Mouse (Mus musculus) lung, adult 2 months (tissue): ENCODE measurements around the gene Afap1l2.

ENCODE experiments used
- CTCF ChIP-seq: fragments of 200-500 bp; IDR thresholded peaks from 2 replicates; pipeline ENCODE4 v1.5.1; 2011; ENCODE audit warnings: mild to moderate bottlenecking, low read length, control low read depth; ENCODE audit not compliant: insufficient read depth
- POLR2A ChIP-seq: fragments of 200-500 bp; IDR thresholded peaks from 2 replicates; pipeline ENCODE4 v1.6.1; 2011; ENCODE audit warnings: low read depth, mild to moderate bottlenecking, control low read depth, low read length, borderline replicate concordance; ENCODE audit errors: extremely low read depth

- TF ChIP-seq POLR2A (no peak), CTCF (no peak)
These were observed 74.2 kb downstream of the Afap1l2 start for GRCm38 (mm10) chr19:56933800-56934199.
